Mouse (Mus musculus): Measurements from ENCODE around the gene Vmn2r7.
"Not testable (repeated sequence)": the region's sequence is repeated elsewhere in the genome, so short reads cannot be mapped to it uniquely, and the experiment has no call there.

Vmn2r7 gene

DNA sequence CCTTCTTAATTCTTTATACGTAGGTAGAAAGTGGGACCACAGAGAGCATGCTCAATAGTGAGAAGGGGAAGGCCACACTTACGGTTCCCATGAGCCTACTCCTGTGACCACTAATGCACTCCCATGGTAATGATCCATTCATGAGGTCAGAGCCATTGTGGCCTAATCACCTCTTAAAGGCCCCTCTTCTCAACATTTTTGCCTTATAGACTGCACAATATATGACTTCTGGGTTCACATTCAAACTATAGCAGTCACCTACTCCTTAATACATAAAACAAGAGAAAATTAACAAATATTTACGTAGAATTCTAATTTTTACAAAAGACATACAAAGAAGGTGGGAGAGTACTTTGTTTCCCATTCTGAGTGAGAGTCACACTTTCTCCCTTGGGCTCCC, at the start of gene Vmn2r7:
Gene Vmn2r7, minus strand, starts transcription at position 101 of the 400 bp plus-strand sequence.
- in situ Hi-C loops (cut with MseI, MboI): loop anchor here in 1 of 2 experiments (10.0 kb wide), 1 partner anchor 870 kb away; the partner anchor contains the start of gene Gmps

DNA sequence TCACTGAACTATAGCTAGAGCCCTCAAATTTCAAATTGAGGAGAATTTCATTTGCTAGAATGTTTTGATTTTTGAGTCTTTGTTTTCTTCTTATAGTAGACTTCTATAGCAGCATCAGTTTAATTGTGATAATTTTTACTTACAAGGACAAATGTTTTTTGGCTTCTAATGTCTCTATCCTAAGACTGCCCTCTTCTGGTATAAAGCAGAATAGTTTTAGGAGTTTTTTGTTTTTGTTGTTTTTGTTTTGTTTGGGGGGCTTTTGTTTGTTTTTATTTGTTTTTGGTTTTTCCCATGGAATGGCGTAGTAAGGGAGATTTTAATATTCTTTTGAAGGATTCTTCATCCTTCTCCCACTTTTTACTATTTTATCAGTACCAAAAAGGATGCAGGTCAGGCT, 45.2 kb upstream of the Vmn2r7 start:
- in situ Hi-C loops (cut with MseI, MboI): no loop called here

DNA sequence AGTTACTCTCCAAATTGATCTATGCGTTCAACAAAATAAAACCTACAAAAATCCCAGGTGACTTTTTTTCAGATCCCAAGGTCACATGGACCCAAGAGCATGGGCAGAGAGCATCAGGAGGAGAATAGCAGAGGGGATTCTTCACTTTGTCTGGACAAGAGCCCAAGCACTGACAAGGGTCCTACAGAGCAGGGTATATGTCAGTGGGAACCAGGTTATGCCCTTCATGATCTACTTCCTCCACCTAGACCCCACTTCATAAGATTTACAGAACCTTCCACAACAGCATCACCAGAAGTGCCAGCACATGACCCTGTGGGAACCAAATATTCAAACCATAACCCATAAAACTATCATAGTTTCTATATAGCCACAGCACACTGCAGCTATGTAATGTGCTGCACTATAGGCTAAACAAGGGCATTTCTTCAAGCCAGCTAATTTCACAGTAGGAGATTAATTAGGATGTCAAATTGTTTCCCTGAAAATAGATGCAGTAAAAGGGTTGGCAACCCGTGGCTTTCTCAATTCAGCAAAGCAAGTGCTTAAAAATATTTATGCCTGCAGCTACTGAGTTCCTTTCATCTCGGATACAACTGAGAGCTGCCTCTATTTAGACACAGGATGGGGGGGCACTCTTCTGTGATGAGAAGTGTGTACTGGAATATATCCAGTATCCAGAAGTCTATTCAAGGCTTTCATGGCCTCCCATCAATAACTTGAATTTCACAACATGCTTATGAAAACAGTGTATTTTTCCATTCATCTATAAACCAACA, 33.8 kb upstream of the Vmn2r7 start:
- in situ Hi-C loops (cut with MseI, MboI): no loop called here

DNA sequence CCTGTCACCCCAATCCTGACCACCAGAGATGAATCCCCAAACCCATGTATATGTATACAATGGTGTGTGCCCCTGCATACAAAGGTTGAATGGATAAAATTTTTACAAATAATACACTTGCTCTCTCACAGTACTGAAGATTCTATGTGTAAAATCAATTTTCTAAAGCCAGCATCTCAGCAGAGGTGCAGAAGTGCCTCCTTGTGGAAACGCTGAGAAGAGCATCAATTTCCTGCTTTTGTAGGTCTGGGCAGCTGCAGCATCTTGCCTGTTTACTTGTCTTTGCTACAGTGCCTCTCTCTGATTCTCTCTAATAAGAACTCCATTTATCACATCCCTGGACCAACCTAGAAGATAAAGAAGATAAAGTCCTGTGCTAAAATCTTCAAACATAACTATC, 32.1 kb upstream of the Vmn2r7 start:
- in situ Hi-C loops (cut with MseI, MboI): no loop called here

DNA sequence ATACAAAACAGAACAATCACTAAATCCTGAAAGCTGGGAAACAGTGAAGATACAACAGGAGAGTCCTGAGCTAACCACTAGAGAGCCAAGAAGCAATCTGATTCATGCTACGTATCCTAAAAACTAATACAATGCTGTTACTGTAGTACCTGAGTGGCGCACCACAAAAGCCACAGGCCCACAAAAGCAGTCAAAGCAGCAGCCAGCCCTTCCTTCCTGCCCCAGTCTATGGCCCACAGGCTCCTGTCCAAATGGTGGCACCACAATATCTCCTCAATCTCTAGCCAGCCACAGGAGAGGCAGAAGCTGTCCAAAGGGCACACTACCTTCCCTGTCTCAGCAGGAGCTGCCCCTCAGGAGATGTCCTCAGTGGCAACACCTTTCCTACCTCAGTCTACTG, 1.7 kb downstream of the Vmn2r7 start:
- in situ Hi-C loops (cut with MseI, MboI): loop anchor here in 1 of 2 experiments (10.0 kb wide), 1 partner anchor 868 kb away; the partner anchor contains the start of gene Gmps

DNA sequence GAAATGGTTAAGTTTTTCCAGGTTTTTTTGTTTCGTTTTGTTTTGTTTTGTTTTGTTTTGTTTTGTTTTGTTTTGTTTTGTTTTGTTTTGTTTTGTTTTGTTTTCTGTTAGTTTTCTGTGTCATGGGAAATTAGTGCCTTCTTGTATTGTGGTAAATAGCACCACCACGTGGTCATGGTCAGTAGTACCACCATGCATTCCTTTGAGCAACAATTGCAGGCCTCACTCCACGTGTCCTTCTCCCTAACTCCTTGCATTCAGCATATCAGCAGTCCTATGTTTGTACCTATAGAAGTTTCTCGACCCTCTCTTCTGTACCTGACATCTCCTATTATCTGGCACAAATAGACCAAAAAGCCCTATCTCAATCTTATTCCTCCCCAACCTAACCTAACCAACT, 2.3 kb downstream of the Vmn2r7 start:
- in situ Hi-C loops (cut with MseI, MboI): loop anchor here in 1 of 2 experiments (10.0 kb wide), 1 partner anchor 867 kb away; the partner anchor contains the start of gene Gmps

DNA sequence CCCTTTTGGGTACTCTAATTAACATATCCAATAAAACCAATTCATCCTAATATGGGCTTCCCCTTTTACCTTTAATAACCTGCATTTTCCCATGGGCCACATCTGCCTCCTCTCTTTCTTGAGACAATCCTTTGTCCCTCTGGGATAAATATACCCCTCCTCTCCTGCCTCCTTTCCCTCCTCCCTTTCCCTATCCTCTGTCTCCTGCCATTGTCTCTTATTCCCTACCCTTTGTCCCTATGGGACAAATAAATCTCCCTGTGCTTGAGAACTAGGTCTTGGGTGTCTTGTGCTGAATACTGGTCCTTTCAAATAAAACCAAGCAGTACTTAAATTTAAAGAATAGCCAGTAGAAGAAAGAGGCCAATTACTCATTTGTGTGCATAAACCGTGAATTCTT, 13.4 kb downstream of the Vmn2r7 start:
- in situ Hi-C loops (cut with MseI, MboI): no loop called here

DNA sequence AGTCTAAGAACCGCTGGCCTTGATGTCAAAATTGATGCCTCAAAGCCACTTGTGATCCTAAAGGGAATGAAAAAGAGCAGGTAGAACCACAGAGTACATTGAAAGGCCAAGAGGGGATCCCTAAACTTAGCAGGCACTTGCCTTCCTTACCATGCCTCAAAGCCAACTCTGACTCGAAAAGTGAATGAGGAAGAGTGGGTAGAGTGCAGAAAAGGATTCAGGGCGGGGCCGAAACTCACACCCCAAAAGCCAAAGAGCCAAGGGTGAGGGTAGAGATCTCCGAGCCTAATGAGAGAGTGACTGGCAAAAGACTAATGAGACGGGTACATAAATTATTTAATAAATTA, 53.3 kb downstream of the Vmn2r7 start:
- in situ Hi-C loops (cut with MseI, MboI): no loop called here

DNA sequence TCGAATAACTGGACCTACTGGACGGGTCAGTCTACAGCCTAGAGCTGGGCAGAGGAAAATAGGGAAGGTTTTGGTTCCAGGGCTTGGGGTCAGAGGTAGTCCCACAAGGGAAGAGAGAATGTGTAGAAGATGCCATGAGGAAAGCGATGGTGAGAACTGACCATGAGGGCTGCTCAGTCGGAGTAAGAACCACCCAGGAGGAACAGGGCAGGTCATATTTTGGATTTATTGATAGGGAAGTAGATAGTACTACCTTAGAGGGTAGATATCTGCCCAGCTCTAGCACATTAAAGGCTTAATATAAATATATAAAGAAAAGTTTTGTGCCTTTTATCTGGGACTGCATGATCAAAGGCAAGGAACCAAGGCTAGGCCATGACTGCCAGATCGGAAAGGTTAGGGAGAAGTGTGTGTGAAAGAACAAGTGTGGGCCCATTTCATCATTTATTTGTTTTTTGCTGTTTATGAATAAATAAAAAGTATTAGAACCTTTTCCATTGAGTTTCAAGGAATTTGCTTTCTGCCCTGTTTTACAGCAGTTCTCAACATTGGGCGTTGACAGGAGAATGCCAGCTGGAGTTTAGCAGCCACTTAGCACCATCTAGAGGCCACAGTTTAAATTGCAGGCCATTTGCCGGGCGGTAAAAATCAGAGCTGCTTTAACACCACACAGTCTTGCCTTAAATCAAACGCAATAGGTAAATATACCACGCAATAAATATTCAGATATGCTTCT, 53.9 kb downstream of the Vmn2r7 start:
- in situ Hi-C loops (cut with MseI, MboI): no loop called here

DNA sequence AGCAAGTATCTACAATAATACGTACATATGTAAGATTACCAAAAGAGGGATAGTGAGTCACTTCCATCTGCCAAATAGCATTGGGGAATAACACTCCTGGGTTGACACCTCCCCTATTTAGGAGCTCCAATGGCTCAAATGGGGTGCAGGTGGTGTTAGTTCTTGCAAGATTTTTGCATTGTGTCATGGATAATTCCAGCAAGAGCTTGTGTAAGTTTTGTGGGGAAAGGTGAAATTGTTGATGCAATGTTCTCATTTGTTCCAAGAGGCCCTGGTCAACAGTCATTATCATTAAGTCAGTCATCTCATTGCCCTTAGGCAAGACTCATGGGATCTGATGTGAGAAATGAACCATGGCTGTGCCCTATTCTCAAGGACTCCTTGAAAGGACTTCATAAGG, 61.7 kb downstream of the Vmn2r7 start:
- in situ Hi-C loops (cut with MseI, MboI): no loop called here

DNA sequence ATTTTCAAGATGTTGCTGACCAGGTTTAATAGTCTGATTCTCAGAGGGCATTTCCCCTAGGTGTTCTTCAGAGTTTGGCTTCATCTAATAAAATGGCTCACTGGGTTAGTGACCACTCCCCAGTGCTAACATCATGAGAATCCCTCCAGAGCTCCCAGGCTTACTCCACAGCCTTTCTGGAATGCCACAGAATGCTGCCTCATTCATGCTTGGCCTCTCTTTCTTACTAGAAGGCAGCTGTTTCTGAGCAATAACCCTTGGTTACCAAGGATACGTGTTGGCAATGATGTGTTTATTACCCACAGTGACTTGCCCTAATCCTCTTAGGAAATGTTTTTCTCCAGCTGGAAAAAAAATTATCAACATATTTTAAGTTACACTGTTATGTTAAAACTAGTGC, 72.4 kb downstream of the Vmn2r7 start:
- in situ Hi-C loops (cut with MseI, MboI): no loop called here

DNA sequence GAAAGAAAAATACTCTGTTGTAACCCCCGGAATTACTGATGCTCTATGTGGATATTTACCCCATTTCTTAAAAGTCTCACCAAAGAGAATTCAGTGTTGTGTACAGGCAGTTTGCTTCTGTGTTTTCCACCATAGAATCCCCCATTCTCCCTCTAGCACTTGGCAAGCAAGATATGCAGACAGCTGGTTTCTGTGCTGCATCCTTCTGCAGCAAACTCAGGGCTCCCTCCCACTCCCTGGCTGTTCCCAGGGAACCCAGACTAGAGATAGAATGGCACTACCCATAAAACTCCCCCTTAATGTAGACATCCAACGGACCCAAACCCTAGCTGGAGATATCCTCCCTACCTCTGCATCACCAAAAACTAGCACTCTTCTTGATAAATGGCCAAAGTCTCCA, 88.4 kb downstream of the Vmn2r7 start:
- in situ Hi-C loops (cut with MseI, MboI): no loop called here

DNA sequence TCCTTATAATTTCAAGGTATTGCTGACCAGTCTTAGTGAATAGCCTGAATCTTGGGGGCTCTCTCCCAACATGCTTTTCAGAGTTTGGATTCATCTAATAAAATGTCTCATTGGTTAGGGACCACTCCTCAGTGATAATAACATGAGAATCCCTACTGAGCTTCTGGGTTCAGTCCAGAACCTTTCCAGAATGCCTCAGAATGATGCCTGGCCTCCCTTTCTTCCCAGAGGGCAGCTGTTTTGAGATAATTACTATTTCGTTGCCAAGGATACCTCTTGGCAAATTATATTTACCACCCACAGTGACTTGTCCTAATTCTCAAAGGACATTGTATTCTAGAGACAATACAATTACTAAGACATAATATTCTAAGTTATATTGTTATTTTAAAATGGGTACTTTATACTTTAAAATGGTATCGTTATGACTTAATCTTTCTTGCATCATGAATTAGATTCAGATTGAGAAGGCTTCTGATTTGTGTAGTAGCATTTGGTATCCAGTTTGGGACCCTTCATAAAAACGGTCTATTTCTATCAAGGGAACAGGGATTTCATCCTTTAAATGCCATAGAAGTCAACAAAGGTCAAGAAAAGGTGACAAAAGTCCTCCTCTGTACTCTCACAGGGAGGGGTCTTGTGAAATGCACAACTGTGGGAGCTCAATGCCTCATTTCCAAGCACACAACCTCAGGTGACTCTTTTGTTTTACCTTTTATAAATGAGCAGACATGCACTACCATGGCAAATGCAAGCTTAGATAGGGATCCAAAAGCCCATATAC, 117.2 kb downstream of the Vmn2r7 start:
- in situ Hi-C loops (cut with MseI, MboI): not testable (repeated sequence)

DNA sequence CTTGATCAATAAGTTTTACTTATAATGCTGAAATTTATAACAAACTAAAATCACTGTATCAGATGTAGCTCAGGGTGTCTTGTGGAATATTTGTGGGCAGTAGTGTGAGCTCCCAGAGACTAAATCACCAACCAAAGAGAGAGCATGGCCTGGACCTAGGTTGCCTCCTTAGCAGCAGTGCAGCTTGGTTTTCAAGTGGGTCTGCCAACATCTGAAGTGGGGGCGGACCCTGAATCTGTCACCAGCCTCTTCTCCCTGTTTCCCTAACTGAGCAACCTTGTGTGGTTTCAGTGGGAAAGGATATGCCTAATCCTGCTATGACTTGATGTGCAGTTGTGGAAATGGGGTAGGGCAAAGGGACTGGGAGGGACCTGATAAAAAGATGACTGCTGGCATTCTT, 118.8 kb downstream of the Vmn2r7 start:
- in situ Hi-C loops (cut with MseI, MboI): not testable (repeated sequence)

DNA sequence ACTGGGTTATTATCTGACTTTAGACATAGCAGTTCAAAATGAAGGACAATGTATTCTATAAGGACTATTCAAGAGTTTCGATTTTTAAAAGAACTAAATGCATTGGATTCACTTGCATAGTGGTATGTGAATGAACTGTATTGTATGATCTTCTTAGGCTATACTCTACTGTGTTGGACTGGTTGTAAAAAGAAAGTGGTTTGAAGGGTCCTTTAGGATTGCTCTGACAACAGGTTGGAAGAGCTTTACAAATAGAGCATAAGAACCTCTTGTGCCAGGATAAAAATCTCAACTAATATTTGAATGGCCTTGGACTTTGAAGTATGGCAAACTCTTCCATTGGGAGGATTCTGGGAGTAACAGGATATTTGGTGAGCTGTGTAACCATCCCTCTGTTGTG, 168.5 kb downstream of the Vmn2r7 start:
- in situ Hi-C loops (cut with MseI, MboI): not testable (repeated sequence)
